Comparison of ENCODE assay signal across 7 mouse cellular contexts in the genomic region with DNA sequence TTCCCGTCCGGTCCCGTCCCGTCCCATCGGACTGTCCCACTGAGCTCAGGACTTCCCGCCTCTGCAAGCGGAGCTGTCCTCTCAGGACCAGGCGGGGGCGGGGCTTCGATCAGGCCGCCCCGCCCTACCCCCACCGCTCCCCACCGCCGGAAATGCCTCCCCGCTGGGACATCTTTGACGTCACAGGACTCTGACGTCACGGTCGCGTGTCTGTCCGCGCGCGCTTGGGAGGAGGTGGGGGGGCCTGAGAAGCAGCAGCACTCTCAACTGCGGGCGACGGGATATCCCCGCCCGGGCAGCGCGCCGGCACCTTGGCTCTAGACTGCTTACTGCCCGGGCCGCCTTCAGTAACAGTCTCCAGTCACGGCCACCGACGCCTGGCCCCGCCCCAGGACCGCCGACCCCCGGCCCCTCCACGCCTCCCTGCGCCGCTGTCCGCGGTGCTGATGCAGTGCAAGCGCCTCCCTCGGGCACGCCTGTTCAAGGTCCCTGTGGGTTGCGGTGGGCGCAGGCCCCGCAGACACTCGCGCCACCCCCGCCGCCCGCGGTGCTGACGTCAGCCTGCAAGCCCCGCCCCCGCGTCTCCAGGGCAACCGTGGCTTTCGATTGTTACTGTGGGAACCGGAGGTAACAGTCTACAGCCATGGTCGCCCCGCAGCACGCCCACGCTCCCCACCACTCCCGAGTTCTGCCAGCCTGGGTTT. TPM values are rescaled to one million over a fixed set of nuclear protein-coding genes. Genes with fewer than 3 reads are reported as not detected.
DNase-seq lines count a peak whose midpoint lies in the region; ATAC-seq and TF ChIP-seq lines count a peak whose summit lies in the region.

No protein-coding gene starts in this region.

- H3K27me3 ChIP-seq in kidney, adult 2 months (replicated peaks; ENCODE audit: control insufficient read depth, insufficient read depth, low read length) = no peaks in the 10 kb centered on the region
- peaks cover 62% of the 10 kb centered on the region for H3K27me3 ChIP-seq in limb, embryonic 12.5 days
- H3K27me3 ChIP-seq in midbrain, embryonic 14.5 days (ENCODE audit: control insufficient read depth, insufficient read depth, low read length) = peaks cover 41% of the 10 kb centered on the region
- H3K27me3 ChIP-seq in spleen, adult 2 months (ENCODE audit: control insufficient read depth, insufficient read depth, low read length) = peaks cover 22% of the 10 kb centered on the region

- TF ChIP-seq POLR2A in kidney, adult 2 months (IDR thresholded peaks at IDR 0.05; ENCODE audit: low read depth, low read length) = no peak
- TF ChIP-seq POLR2A in spleen, adult 2 months (IDR thresholded peaks at IDR 0.05; ENCODE audit: low read depth, low read length) = no peak

- peak overlapping the region; percentile 84 for H3K4me2 ChIP-seq in limb, embryonic 12.5 days
- H3K4me2 ChIP-seq in midbrain, embryonic 14.5 days (ENCODE audit: low read length) = peak overlapping the region; percentile 89

- no peaks in the 10 kb centered on the region for H3K9me3 ChIP-seq in limb, embryonic 12.5 days
- no peaks in the 10 kb centered on the region for H3K9me3 ChIP-seq in midbrain, embryonic 14.5 days (ENCODE audit: control insufficient read depth, low read length)

- peak overlapping the region; percentile 40 for H3K9ac ChIP-seq in limb, embryonic 12.5 days (replicated peaks)
- H3K9ac ChIP-seq in midbrain, embryonic 14.5 days (replicated peaks; ENCODE audit: low read length) = peak overlapping the region; percentile 60

- H3K4me3 ChIP-seq in kidney, adult 2 months (ENCODE audit: insufficient read depth, low read depth, low read length) = peak overlapping the region; percentile 63
- H3K4me3 ChIP-seq in limb, embryonic 12.5 days (replicated peaks) = peak overlapping the region; percentile 73
- H3K4me3 ChIP-seq in midbrain, embryonic 14.5 days (replicated peaks; ENCODE audit: low read depth, low read length) = peak overlapping the region; percentile 70
- H3K4me3 ChIP-seq in spleen, adult 2 months (ENCODE audit: extremely low read depth, insufficient read depth, insufficient read length) = peak overlapping the region; percentile 54

- H3K36me3 ChIP-seq in kidney, adult 2 months (ENCODE audit: control insufficient read depth, insufficient read depth, low read length) = no peaks in the 10 kb centered on the region; the same call in 1 of the 2 replicates
- peaks cover 15% of the 10 kb centered on the region for H3K36me3 ChIP-seq in limb, embryonic 12.5 days
- peaks cover 20% of the 10 kb centered on the region for H3K36me3 ChIP-seq in midbrain, embryonic 14.5 days (ENCODE audit: control insufficient read depth, insufficient read depth, low read length)
- H3K36me3 ChIP-seq in spleen, adult 2 months (ENCODE audit: control insufficient read depth, insufficient read depth, low read length) = no peaks in the 10 kb centered on the region; the same call in 1 of the 2 replicates

- H3K27ac ChIP-seq in kidney, adult 2 months (ENCODE audit: insufficient read depth, low read depth, low read length) = no peak overlapping the region
- no peak overlapping the region for H3K27ac ChIP-seq in limb, embryonic 12.5 days
- H3K27ac ChIP-seq in midbrain, embryonic 14.5 days (replicated peaks; ENCODE audit: low read depth, low read length) = peak overlapping the region; percentile 78
- H3K27ac ChIP-seq in spleen, adult 2 months (ENCODE audit: insufficient read depth, low read length) = no peak overlapping the region

- DNase-seq in adrenal gland, adult 8-10 months = peak; percentile 85
- DNase-seq in embryo, embryonic 11 days = peak; percentile 91
- DNase-seq in kidney, adult 2 months = peak; percentile 88
- DNase-seq in midbrain, embryonic 14.5 days = peak; percentile 94
- peak; percentile 73 to 74 for DNase-seq in spleen, adult 2 months (ENCODE audit: low read depth in 1 of 2, low spot score in 2 of 2)

- peak; percentile 73 for ATAC-seq in granulocyte monocyte progenitor cell, adult 5-6 weeks (replicated peaks; ENCODE audit: poor library complexity, severe bottlenecking)
- peak; percentile 53; the same call in 1 of the 2 replicates for ATAC-seq in limb, embryonic 12.5 days (ENCODE audit: insufficient number of reproducible peaks, insufficient read depth, low FRiP score, low TSS enrichment, low read depth)
- ATAC-seq in midbrain, embryonic 14.5 days (ENCODE audit: low FRiP score, low TSS enrichment) = peak; percentile 55

- no peak for TF ChIP-seq CTCF in kidney, adult 2 months (conservative IDR thresholded peaks at IDR 0.05; ENCODE audit: insufficient read depth, insufficient read length, low read depth, low read length)
- TF ChIP-seq CTCF in spleen, adult 2 months (IDR thresholded peaks at IDR 0.05; ENCODE audit: extremely low read depth, insufficient read depth, insufficient read length, insufficient replicate concordance) = no peak

- WGBS in kidney, adult 2 months = under 1% methylated on average over 70 of the region's 71 CpGs
- 1% methylated on average over 69 of the region's 71 CpGs for WGBS in limb, embryonic 12.5 days
- under 1% methylated on average over 71 of the region's 71 CpGs for WGBS in midbrain, embryonic 14.5 days
- WGBS in spleen, adult 2 months = under 1% methylated on average over 55 of the region's 71 CpGs

- peaks cover 6% of the 10 kb centered on the region; the same call in 1 of the 2 replicates for H3K4me1 ChIP-seq in kidney, adult 2 months (ENCODE audit: control insufficient read depth, insufficient read depth, low read length)
- H3K4me1 ChIP-seq in limb, embryonic 12.5 days (replicated peaks) = peaks cover 58% of the 10 kb centered on the region
- H3K4me1 ChIP-seq in midbrain, embryonic 14.5 days (ENCODE audit: control insufficient read depth, insufficient read depth, low read length) = peaks cover 35% of the 10 kb centered on the region
- peaks cover 37% of the 10 kb centered on the region for H3K4me1 ChIP-seq in spleen, adult 2 months (ENCODE audit: control insufficient read depth, insufficient read depth, insufficient read length)

RNA-seq across cellular contexts. Expression of gene Hic1, which starts 3.9 kb away (rescaled TPM):
- total RNA-seq in adrenal gland, adult 8-10 months (2022) = 10 to 100 TPM in 2 of 4 experiments, 1 to 10 TPM in 2; 7.7 to 16.5 (median 11.4) TPM
- not detected in 2 replicates for total RNA-seq in granulocyte monocyte progenitor cell, adult 5-6 weeks (2014; fragmentation: Nextera tagmentation)
- total RNA-seq in granulocyte monocyte progenitor cell, adult 5-6 weeks (2017) = not detected in 2 replicates
- 8.6 and 12.6 TPM in 2 replicates for polyA plus RNA-seq in kidney, adult 2 months (2012; rRNA removed)
- 30.3 and 35.5 TPM in 2 replicates for polyA plus RNA-seq in limb, embryonic 12.5 days (2016; fragmentation: Nextera tagmentation; extraction: Ambion mirVana)
- 0.66 and 0.92 TPM in 2 replicates for polyA plus RNA-seq in midbrain, embryonic 14.5 days (2014; fragmentation: Nextera tagmentation; extraction: Ambion mirVana)
- polyA plus RNA-seq in spleen, adult 2 months (2012; rRNA removed) = 9.2 and 13.2 TPM in 2 replicates

RNA-seq across cellular contexts. Expression of gene Ovca2, which starts 5.4 kb away (rescaled TPM):
- 10 to 100 TPM; 22.3 to 28.9 (median 25.9) TPM for total RNA-seq in adrenal gland, adult 8-10 months (2022)
- 17.1 and 20.1 TPM in 2 replicates for total RNA-seq in granulocyte monocyte progenitor cell, adult 5-6 weeks (2014; fragmentation: Nextera tagmentation)
- 16.1 and 16.4 TPM in 2 replicates for total RNA-seq in granulocyte monocyte progenitor cell, adult 5-6 weeks (2017)
- 18.6 and 33.7 TPM in 2 replicates for polyA plus RNA-seq in kidney, adult 2 months (2012; rRNA removed)
- 29.6 and 31.0 TPM in 2 replicates for polyA plus RNA-seq in limb, embryonic 12.5 days (2016; fragmentation: Nextera tagmentation; extraction: Ambion mirVana)
- 15.4 and 20.2 TPM in 2 replicates for polyA plus RNA-seq in midbrain, embryonic 14.5 days (2014; fragmentation: Nextera tagmentation; extraction: Ambion mirVana)
- polyA plus RNA-seq in spleen, adult 2 months (2012; rRNA removed) = 17.2 and 18.4 TPM in 2 replicates

RNA-seq across cellular contexts. Expression of gene Dph1, which starts 17.8 kb away (rescaled TPM):
- 10 to 100 TPM; 32.3 to 46.1 (median 44.7) TPM for total RNA-seq in adrenal gland, adult 8-10 months (2022)
- total RNA-seq in granulocyte monocyte progenitor cell, adult 5-6 weeks (2014; fragmentation: Nextera tagmentation) = 7.6 and 17.1 TPM in 2 replicates
- total RNA-seq in granulocyte monocyte progenitor cell, adult 5-6 weeks (2017) = 8.9 and 10.6 TPM in 2 replicates
- 40.2 and 46.7 TPM in 2 replicates for polyA plus RNA-seq in kidney, adult 2 months (2012; rRNA removed)
- 24.0 and 25.5 TPM in 2 replicates for polyA plus RNA-seq in limb, embryonic 12.5 days (2016; fragmentation: Nextera tagmentation; extraction: Ambion mirVana)
- polyA plus RNA-seq in midbrain, embryonic 14.5 days (2014; fragmentation: Nextera tagmentation; extraction: Ambion mirVana) = 13.7 and 14.8 TPM in 2 replicates
- polyA plus RNA-seq in spleen, adult 2 months (2012; rRNA removed) = 29.2 and 33.3 TPM in 2 replicates

RNA-seq across cellular contexts. Expression of gene Rtn4rl1, which starts 20.3 kb away (rescaled TPM):
- 10 to 100 TPM; 39.9 to 74.9 (median 58.7) TPM for total RNA-seq in adrenal gland, adult 8-10 months (2022)
- 0.37 and 1.0 TPM in 2 replicates for total RNA-seq in granulocyte monocyte progenitor cell, adult 5-6 weeks (2014; fragmentation: Nextera tagmentation)
- 0.15 TPM in 1 of 2 replicates, not detected in the other for total RNA-seq in granulocyte monocyte progenitor cell, adult 5-6 weeks (2017)
- 11.3 and 12.7 TPM in 2 replicates for polyA plus RNA-seq in kidney, adult 2 months (2012; rRNA removed)
- 1.5 and 2.1 TPM in 2 replicates for polyA plus RNA-seq in limb, embryonic 12.5 days (2016; fragmentation: Nextera tagmentation; extraction: Ambion mirVana)
- 16.5 and 17.4 TPM in 2 replicates for polyA plus RNA-seq in midbrain, embryonic 14.5 days (2014; fragmentation: Nextera tagmentation; extraction: Ambion mirVana)
- 11.1 and 12.7 TPM in 2 replicates for polyA plus RNA-seq in spleen, adult 2 months (2012; rRNA removed)
